In genomic region chr4:58999686-59000085, GRCm38 (mm10) we compare ENCODE assay signal across 8 mouse cellular contexts. TPM values are rescaled to one million over a fixed set of nuclear protein-coding genes. Genes with fewer than 3 reads are reported as not detected.
DNase-seq lines count a peak whose midpoint lies in the region; ATAC-seq and TF ChIP-seq lines count a peak whose summit lies in the region.

No protein-coding gene starts in this region.

- peak; percentile 56 for DNase-seq in forebrain, embryonic 10.5 days (ENCODE audit: extremely low spot score, low spot score)
- DNase-seq in G1E (ENCODE audit: low spot score), result peak; percentile 10
- peak; percentile 68 to 78 for DNase-seq in cerebellum, adult 2 months
- DNase-seq in gastrocnemius, adult 8-10 months (ENCODE audit: low spot score in 2 of 2), result peak; percentile 37 to 43
- peak; percentile 64 to 84 for DNase-seq in layer of hippocampus, adult 8-10 months (ENCODE audit: low spot score in 2 of 2)
- peak; percentile 68 to 83 for DNase-seq in lung, postnatal 4 days
- DNase-seq in spleen, adult 2 months (ENCODE audit: low read depth in 1 of 2, low spot score in 2 of 2), result peak; percentile 40 to 64

- 24% methylated on average over 2 of the region's 2 CpGs for WGBS in forebrain, embryonic 10.5 days
- 8% methylated on average over 2 of the region's 2 CpGs for WGBS in forebrain, embryonic 16.5 days
- WGBS in cerebellum, adult 2 months, result 0% methylated on average over 2 of the region's 2 CpGs
- WGBS in spleen, adult 2 months, result 1% methylated on average over 2 of the region's 2 CpGs

- H3K27me3 ChIP-seq in forebrain, embryonic 10.5 days (ENCODE audit: poor library complexity, severe bottlenecking), result no peaks in the 10 kb centered on the region
- no peaks in the 10 kb centered on the region for H3K27me3 ChIP-seq in forebrain, embryonic 16.5 days (replicated peaks; ENCODE audit: control insufficient read depth, insufficient read depth, low read length)
- peaks cover 11% of the 10 kb centered on the region for H3K27me3 ChIP-seq in G1E (ENCODE audit: insufficient read depth, low read length)
- H3K27me3 ChIP-seq in cerebellum, adult 2 months (ENCODE audit: control insufficient read depth, insufficient read depth, low read length), result no peaks in the 10 kb centered on the region
- H3K27me3 ChIP-seq in spleen, adult 2 months (ENCODE audit: control insufficient read depth, insufficient read depth, low read length), result no peaks in the 10 kb centered on the region

- H3K4me1 ChIP-seq in forebrain, embryonic 10.5 days, result peaks cover 20% of the 10 kb centered on the region
- peaks cover 15% of the 10 kb centered on the region for H3K4me1 ChIP-seq in forebrain, embryonic 16.5 days (replicated peaks; ENCODE audit: control insufficient read depth, insufficient read depth, low read length)
- peaks cover 33% of the 10 kb centered on the region for H3K4me1 ChIP-seq in G1E (ENCODE audit: insufficient read depth, low read depth, low read length)
- H3K4me1 ChIP-seq in cerebellum, adult 2 months (ENCODE audit: control insufficient read depth, insufficient read depth, low read length), result peaks cover 2% of the 10 kb centered on the region
- H3K4me1 ChIP-seq in spleen, adult 2 months (ENCODE audit: control insufficient read depth, insufficient read depth, insufficient read length), result peaks cover 4% of the 10 kb centered on the region; the same call in 1 of the 2 replicates

- TF ChIP-seq POLR2A in cerebellum, adult 2 months (IDR thresholded peaks at IDR 0.05; ENCODE audit: borderline replicate concordance, insufficient read depth, low read length), result no peak
- no peak for TF ChIP-seq POLR2A in spleen, adult 2 months (IDR thresholded peaks at IDR 0.05; ENCODE audit: low read depth, low read length)

- no peak overlapping the region for H3K4me2 ChIP-seq in forebrain, embryonic 16.5 days (ENCODE audit: low read length)

- no peak for ATAC-seq in forebrain, embryonic 16.5 days
- ATAC-seq in G1E (ENCODE audit: extremely low read depth, insufficient number of reproducible peaks, low FRiP score, poor library complexity, severe bottlenecking), result no peak

- no peak overlapping the region for H3K9ac ChIP-seq in forebrain, embryonic 16.5 days (replicated peaks; ENCODE audit: low read depth, low read length)

- peak; percentile 89 for TF ChIP-seq CTCF in G1E (IDR thresholded peaks at IDR 0.05; ENCODE audit: low read depth, low read length)
- TF ChIP-seq CTCF in cerebellum, adult 2 months (IDR thresholded peaks at IDR 0.05; ENCODE audit: borderline replicate concordance, insufficient read depth, low read depth, low read length), result peak; percentile 87
- peak; percentile 76; the same call in 1 of the 2 replicates for TF ChIP-seq CTCF in spleen, adult 2 months (IDR thresholded peaks at IDR 0.05; ENCODE audit: extremely low read depth, insufficient read depth, insufficient read length, insufficient replicate concordance)

- H3K4me3 ChIP-seq in forebrain, embryonic 10.5 days, result no peak overlapping the region
- H3K4me3 ChIP-seq in forebrain, embryonic 16.5 days (replicated peaks; ENCODE audit: low read length), result no peak overlapping the region
- H3K4me3 ChIP-seq in G1E (ENCODE audit: low read depth, low read length), result no peak overlapping the region
- H3K4me3 ChIP-seq in cerebellum, adult 2 months (replicated peaks; ENCODE audit: insufficient read depth, low read depth, low read length), result no peak overlapping the region
- no peak overlapping the region for H3K4me3 ChIP-seq in spleen, adult 2 months (ENCODE audit: extremely low read depth, insufficient read depth, insufficient read length)

- H3K27ac ChIP-seq in forebrain, embryonic 10.5 days, result no peak overlapping the region
- H3K27ac ChIP-seq in forebrain, embryonic 16.5 days (ENCODE audit: low read length), result no peak overlapping the region
- H3K27ac ChIP-seq in cerebellum, adult 2 months (ENCODE audit: insufficient read depth, low read length), result no peak overlapping the region
- H3K27ac ChIP-seq in spleen, adult 2 months (ENCODE audit: insufficient read depth, low read length), result no peak overlapping the region

- no peaks in the 10 kb centered on the region for H3K36me3 ChIP-seq in forebrain, embryonic 10.5 days (replicated peaks)
- no peaks in the 10 kb centered on the region for H3K36me3 ChIP-seq in forebrain, embryonic 16.5 days (ENCODE audit: control insufficient read depth, insufficient read depth)
- H3K36me3 ChIP-seq in G1E (replicated peaks), result peaks cover 2% of the 10 kb centered on the region
- no peaks in the 10 kb centered on the region for H3K36me3 ChIP-seq in spleen, adult 2 months (ENCODE audit: control insufficient read depth, insufficient read depth, low read length)

- H3K9me3 ChIP-seq in forebrain, embryonic 10.5 days, result no peaks in the 10 kb centered on the region
- no peaks in the 10 kb centered on the region for H3K9me3 ChIP-seq in forebrain, embryonic 16.5 days (ENCODE audit: control insufficient read depth, low read length)
- H3K9me3 ChIP-seq in G1E (replicated peaks), result no peaks in the 10 kb centered on the region

RNA-seq across cellular contexts. Expression of gene Gm20503, which starts 3.3 kb away (rescaled TPM):
- 6.7 and 7.8 TPM in 2 replicates for polyA plus RNA-seq in forebrain, embryonic 10.5 days (2016; fragmentation: Nextera tagmentation; extraction: Ambion mirVana)
- 2.3 and 4.8 TPM in 2 replicates for polyA plus RNA-seq in forebrain, embryonic 16.5 days (2015; fragmentation: Nextera tagmentation; extraction: Ambion mirVana)
- total RNA-seq in G1E (2014; fragmentation: Nextera tagmentation), result not detected in 2 replicates
- total RNA-seq in G1E (2017), result 0.35 TPM in 1 of 2 replicates, not detected in the other
- not detected in 2 replicates for polyA plus RNA-seq in G1E (2012)
- polyA plus RNA-seq in cerebellum, adult 2 months (2012; rRNA removed), result not detected in 2 replicates
- 1 to 10 TPM in 1 of 4 experiments, not detected in 3; 1.4 TPM for total RNA-seq in gastrocnemius, adult 8-10 months (2022)
- total RNA-seq in layer of hippocampus, adult 8-10 months (2022), result 1 to 10 TPM in 3 of 4 experiments, not detected in 1; 1.3 to 2.6 (median 1.5) TPM
- not detected in 2 replicates for polyA plus RNA-seq in spleen, adult 2 months (2012; rRNA removed)

RNA-seq across cellular contexts. Expression of gene Dnajc25, which starts 4.8 kb away (rescaled TPM):
- polyA plus RNA-seq in forebrain, embryonic 10.5 days (2016; fragmentation: Nextera tagmentation; extraction: Ambion mirVana), result 5.4 and 5.9 TPM in 2 replicates
- polyA plus RNA-seq in forebrain, embryonic 16.5 days (2015; fragmentation: Nextera tagmentation; extraction: Ambion mirVana), result 3.4 and 5.5 TPM in 2 replicates
- total RNA-seq in G1E (2014; fragmentation: Nextera tagmentation) (7.8 and 10.3 TPM in 2 replicates), G1E (2017) (5.5 and 6.4 TPM in 2 replicates)
- 3.5 TPM in 2 replicates for polyA plus RNA-seq in G1E (2012)
- polyA plus RNA-seq in cerebellum, adult 2 months (2012; rRNA removed), result 3.1 and 3.7 TPM in 2 replicates
- 10 to 100 TPM; 10.1 to 13.0 (median 11.5) TPM for total RNA-seq in gastrocnemius, adult 8-10 months (2022)
- 1 to 10 TPM; 5.5 to 8.9 (median 6.1) TPM for total RNA-seq in layer of hippocampus, adult 8-10 months (2022)
- polyA plus RNA-seq in spleen, adult 2 months (2012; rRNA removed), result 1.4 and 2.9 TPM in 2 replicates

RNA-seq across cellular contexts. Expression of gene Ptgr1, which starts 12.8 kb away (rescaled TPM):
- polyA plus RNA-seq in forebrain, embryonic 10.5 days (2016; fragmentation: Nextera tagmentation; extraction: Ambion mirVana), result 12.0 and 12.8 TPM in 2 replicates
- polyA plus RNA-seq in forebrain, embryonic 16.5 days (2015; fragmentation: Nextera tagmentation; extraction: Ambion mirVana), result 3.4 and 4.1 TPM in 2 replicates
- total RNA-seq in G1E (2014; fragmentation: Nextera tagmentation), result 4.4 and 5.0 TPM in 2 replicates
- 13.8 and 14.5 TPM in 2 replicates for total RNA-seq in G1E (2017)
- 0.18 and 0.42 TPM in 2 replicates for polyA plus RNA-seq in G1E (2012)
- 1.1 and 1.7 TPM in 2 replicates for polyA plus RNA-seq in cerebellum, adult 2 months (2012; rRNA removed)
- under 1 TPM; 0.58 to 0.80 (median 0.73) TPM for total RNA-seq in gastrocnemius, adult 8-10 months (2022)
- total RNA-seq in layer of hippocampus, adult 8-10 months (2022), result 1 to 10 TPM; 1.6 to 3.4 (median 3.1) TPM
- 0.92 and 0.96 TPM in 2 replicates for polyA plus RNA-seq in spleen, adult 2 months (2012; rRNA removed)

RNA-seq across cellular contexts. Expression of gene Gng10, which starts 35.2 kb away (rescaled TPM):
- polyA plus RNA-seq in forebrain, embryonic 10.5 days (2016; fragmentation: Nextera tagmentation; extraction: Ambion mirVana), result 70.4 and 70.8 TPM in 2 replicates
- polyA plus RNA-seq in forebrain, embryonic 16.5 days (2015; fragmentation: Nextera tagmentation; extraction: Ambion mirVana), result 210 and 212 TPM in 2 replicates
- total RNA-seq in G1E (2014; fragmentation: Nextera tagmentation) (73.4 and 75.2 TPM in 2 replicates), G1E (2017) (121 and 127 TPM in 2 replicates)
- 19.9 and 21.9 TPM in 2 replicates for polyA plus RNA-seq in G1E (2012)
- polyA plus RNA-seq in cerebellum, adult 2 months (2012; rRNA removed), result 24.5 and 26.2 TPM in 2 replicates
- 1 to 10 TPM; 4.6 to 5.6 (median 4.7) TPM for total RNA-seq in gastrocnemius, adult 8-10 months (2022)
- total RNA-seq in layer of hippocampus, adult 8-10 months (2022), result 10 to 100 TPM; 85.8 to 90.6 (median 88.2) TPM
- polyA plus RNA-seq in spleen, adult 2 months (2012; rRNA removed), result 31.5 and 34.5 TPM in 2 replicates

RNA-seq across cellular contexts. Expression of gene Zkscan16, which starts 56.3 kb away (rescaled TPM):
- polyA plus RNA-seq in forebrain, embryonic 10.5 days (2016; fragmentation: Nextera tagmentation; extraction: Ambion mirVana), result 1.2 and 1.5 TPM in 2 replicates
- 1.3 and 1.7 TPM in 2 replicates for polyA plus RNA-seq in forebrain, embryonic 16.5 days (2015; fragmentation: Nextera tagmentation; extraction: Ambion mirVana)
- total RNA-seq in G1E (2014; fragmentation: Nextera tagmentation), result not detected in 2 replicates
- total RNA-seq in G1E (2017), result 0.12 and 0.22 TPM in 2 replicates
- polyA plus RNA-seq in G1E (2012), result not detected in 2 replicates
- polyA plus RNA-seq in cerebellum, adult 2 months (2012; rRNA removed), result 8.1 and 9.0 TPM in 2 replicates
- total RNA-seq in gastrocnemius, adult 8-10 months (2022), result under 1 TPM in 3 of 4 experiments, not detected in 1; 0.10 to 0.24 (median 0.16) TPM
- total RNA-seq in layer of hippocampus, adult 8-10 months (2022), result 10 to 100 TPM; 56.0 to 63.3 (median 58.3) TPM
- 0.04 TPM in 1 of 2 replicates, not detected in the other for polyA plus RNA-seq in spleen, adult 2 months (2012; rRNA removed)

Comparison
In these comparisons a context has a peak if more than half of its experiments do, and no peak if none do; other contexts are left out.
1. DNase-seq: peak in every context shown above with its lines; median percentile 76 in lung, postnatal 4 days; 74 in layer of hippocampus, adult 8-10 months; 73 in cerebellum, adult 2 months; 56 in forebrain, embryonic 10.5 days; 52 in spleen, adult 2 months; 40 in gastrocnemius, adult 8-10 months; 10 in G1E.